Mouse (Mus musculus) MEL (cell line): ENCODE results near the gene Gm9999. TPM values are rescaled to one million over a fixed set of nuclear protein-coding genes. Genes with fewer than 3 reads are reported as not detected.

ENCODE experiments used
- DNase-seq: peaks from one replicate; pipeline ENCODE4 v3.0.0; 2011; ENCODE audit warnings: low read depth, low spot score
- H3K27ac ChIP-seq: 2 replicates; pipeline ENCODE4 v1.5.1; 2012; ENCODE audit warnings: low read depth, mild to moderate bottlenecking, control low read depth, low read length, moderate library complexity; ENCODE audit not compliant: control insufficient read depth
- H3K27me3 ChIP-seq, 2 experiments: fragments of 150-350 bp in 1 of 2; sonication (generic) in 1 of 2; 2 replicates each; pipeline ENCODE4 v1.6.1; 2012; ENCODE audit warnings: low read length in 2 of 2, mild to moderate bottlenecking in 2 of 2, improper control_type of control experiment in 1 of 2, moderate library complexity in 1 of 2; ENCODE audit not compliant: insufficient read depth in 2 of 2, control insufficient read depth in 1 of 2
- H3K36me3 ChIP-seq, 2 experiments: 2 replicates each; pipeline ENCODE4 v1.6.1; 2012 to 2014; ENCODE audit warnings: low read length in 2 of 2, improper control_type of control experiment in 1 of 2, inconsistent platforms in 1 of 2, mild to moderate bottlenecking in 1 of 2; ENCODE audit not compliant: insufficient read depth in 2 of 2, control insufficient read depth in 1 of 2
- H3K4me1 ChIP-seq, 2 experiments: fragments of 150-350 bp in 1 of 2; sonication (generic) in 1 of 2; 2 replicates each; pipeline ENCODE4 v1.6.1; 2012; ENCODE audit warnings: low read length in 2 of 2, improper control_type of control experiment in 1 of 2, mild to moderate bottlenecking in 1 of 2; ENCODE audit not compliant: insufficient read depth in 2 of 2, control insufficient read depth in 1 of 2
- H3K4me3 ChIP-seq, 2 experiments: fragments of 150-350 bp in 1 of 2; sonication (generic) in 1 of 2; 2 replicates each; pipeline ENCODE4 v1.5.1; 2012; ENCODE audit warnings: low read depth in 2 of 2, low read length in 2 of 2, mild to moderate bottlenecking in 2 of 2, moderate library complexity in 2 of 2, control low read depth in 1 of 2, improper control_type of control experiment in 1 of 2; ENCODE audit not compliant: control insufficient read depth in 1 of 2, insufficient read depth in 1 of 2
- H3K79me2 ChIP-seq: 2 replicates; pipeline ENCODE4 v1.6.1; 2012; ENCODE audit warnings: mild to moderate bottlenecking, low read length, moderate library complexity; ENCODE audit not compliant: control insufficient read depth, poor library complexity, insufficient read depth
- H3K9ac ChIP-seq: 2 replicates; pipeline ENCODE4 v1.6.1; 2012; ENCODE audit warnings: low read depth, mild to moderate bottlenecking, control low read depth, low read length, moderate library complexity; ENCODE audit not compliant: control insufficient read depth, poor library complexity, severe bottlenecking
- H3K9me3 ChIP-seq: fragments of 150-350 bp; sonication (generic); replicated peaks from 2 replicates; pipeline ENCODE4 v1.6.1; 2012; ENCODE audit warnings: mild to moderate bottlenecking, low read length, improper control_type of control experiment, moderate library complexity; ENCODE audit not compliant: insufficient read depth
- BHLHE40 ChIP-seq: IDR thresholded peaks from 2 replicates; pipeline ENCODE4 v1.6.1; 2012; ENCODE audit warnings: low read depth, mild to moderate bottlenecking, inconsistent platforms, low read length, improper control_type of control experiment, borderline replicate concordance
- CHD1 ChIP-seq: IDR thresholded peaks from 2 replicates; pipeline ENCODE4 v1.6.1; 2012; ENCODE audit warnings: low read depth, mild to moderate bottlenecking, inconsistent platforms, low read length, improper control_type of control experiment
- ELF1 ChIP-seq: IDR thresholded peaks from 2 replicates; pipeline ENCODE4 v1.6.1; 2014; ENCODE audit warnings: low read depth, mild to moderate bottlenecking, inconsistent platforms, low read length, improper control_type of control experiment, moderate library complexity
- GABPA ChIP-seq: IDR thresholded peaks from 2 replicates; pipeline ENCODE4 v1.6.1; 2012; ENCODE audit warnings: low read depth, mild to moderate bottlenecking, inconsistent platforms, low read length, improper control_type of control experiment, moderate library complexity
- GATA1 ChIP-seq: IDR thresholded peaks from 2 replicates; pipeline ENCODE4 v1.6.1; 2011; ENCODE audit warnings: low read depth, low read length, improper control_type of control experiment
- KAT2A ChIP-seq: conservative IDR thresholded peaks from 2 replicates; pipeline ENCODE4 v1.6.1; 2012; ENCODE audit warnings: low read depth, low read length, improper control_type of control experiment, inconsistent platforms
- MAFK ChIP-seq: IDR thresholded peaks from 2 replicates; pipeline ENCODE4 v1.6.1; 2011; ENCODE audit warnings: low read depth, mild to moderate bottlenecking, low read length, improper control_type of control experiment, borderline replicate concordance
- MXI1 ChIP-seq: IDR thresholded peaks from 2 replicates; pipeline ENCODE4 v1.6.1; 2011; ENCODE audit warnings: mild to moderate bottlenecking, low read depth, low read length, improper control_type of control experiment
- MYB ChIP-seq: IDR thresholded peaks from 2 replicates; pipeline ENCODE4 v1.6.1; 2011; ENCODE audit warnings: mild to moderate bottlenecking, low read depth, low read length, improper control_type of control experiment
- NRF1 ChIP-seq: IDR thresholded peaks from 2 replicates; pipeline ENCODE4 v1.6.1; 2014; ENCODE audit warnings: low read depth, mild to moderate bottlenecking, inconsistent platforms, low read length, improper control_type of control experiment, moderate library complexity; ENCODE audit not compliant: poor library complexity, insufficient read depth, severe bottlenecking
- RAD21 ChIP-seq: IDR thresholded peaks from 2 replicates; pipeline ENCODE4 v1.6.1; 2011; ENCODE audit warnings: mild to moderate bottlenecking, low read depth, low read length, improper control_type of control experiment
- TCF12 ChIP-seq: IDR thresholded peaks from 2 replicates; pipeline ENCODE4 v1.6.1; 2014; ENCODE audit warnings: low read depth, mild to moderate bottlenecking, inconsistent platforms, low read length, improper control_type of control experiment, moderate library complexity
- UBTF ChIP-seq: IDR thresholded peaks from 2 replicates; pipeline ENCODE4 v1.6.1; 2012; ENCODE audit warnings: low read depth, mild to moderate bottlenecking, inconsistent platforms, low read length, improper control_type of control experiment, moderate library complexity, borderline replicate concordance; ENCODE audit not compliant: insufficient read depth
- USF2 ChIP-seq, 2 experiments: IDR thresholded peaks; 2 replicates each; pipeline ENCODE4 v1.6.1; 2011 to 2012; ENCODE audit warnings: improper control_type of control experiment in 2 of 2, low read length in 2 of 2, borderline replicate concordance in 1 of 2, inconsistent platforms in 1 of 2, low read depth in 1 of 2, mild to moderate bottlenecking in 1 of 2; ENCODE audit not compliant: insufficient read depth in 1 of 2
- ZC3H11A ChIP-seq: IDR thresholded peaks from 2 replicates; pipeline ENCODE4 v1.6.1; 2012; ENCODE audit warnings: low read depth, mild to moderate bottlenecking, inconsistent platforms, low read length, improper control_type of control experiment
- ZNF384 ChIP-seq: IDR thresholded peaks from 2 replicates; pipeline ENCODE4 v1.6.1; 2012; ENCODE audit warnings: low read depth, mild to moderate bottlenecking, inconsistent platforms, low read length, improper control_type of control experiment
- polyA plus RNA-seq, 2 experiments: library from polyadenylated mRNA; stranded (reverse) in 1 of 2; unstranded in 1 of 2; fragments of >175 nt in 1 of 2; fragments of >200 nt in 1 of 2; gene quantifications; 2 replicates each; pipeline versions ENCODE4 v1.2.1 to v1.2.4; 2012; ENCODE audit warnings: low replicate concordance in 2 of 2, low read depth in 1 of 2; ENCODE audit not compliant: insufficient read length in 2 of 2, insufficient read depth in 1 of 2, missing spikeins in 1 of 2
- total RNA-seq: library from RNA; depleted of rRNA; stranded (reverse); fragments of 300-350 nt; gene quantifications from 2 replicates; pipeline ENCODE4 v1.2.3, GENCODE M21; 2012

Gene Gm9999
- total and polyA plus RNA-seq, 3 experiments: not detected

DNA sequence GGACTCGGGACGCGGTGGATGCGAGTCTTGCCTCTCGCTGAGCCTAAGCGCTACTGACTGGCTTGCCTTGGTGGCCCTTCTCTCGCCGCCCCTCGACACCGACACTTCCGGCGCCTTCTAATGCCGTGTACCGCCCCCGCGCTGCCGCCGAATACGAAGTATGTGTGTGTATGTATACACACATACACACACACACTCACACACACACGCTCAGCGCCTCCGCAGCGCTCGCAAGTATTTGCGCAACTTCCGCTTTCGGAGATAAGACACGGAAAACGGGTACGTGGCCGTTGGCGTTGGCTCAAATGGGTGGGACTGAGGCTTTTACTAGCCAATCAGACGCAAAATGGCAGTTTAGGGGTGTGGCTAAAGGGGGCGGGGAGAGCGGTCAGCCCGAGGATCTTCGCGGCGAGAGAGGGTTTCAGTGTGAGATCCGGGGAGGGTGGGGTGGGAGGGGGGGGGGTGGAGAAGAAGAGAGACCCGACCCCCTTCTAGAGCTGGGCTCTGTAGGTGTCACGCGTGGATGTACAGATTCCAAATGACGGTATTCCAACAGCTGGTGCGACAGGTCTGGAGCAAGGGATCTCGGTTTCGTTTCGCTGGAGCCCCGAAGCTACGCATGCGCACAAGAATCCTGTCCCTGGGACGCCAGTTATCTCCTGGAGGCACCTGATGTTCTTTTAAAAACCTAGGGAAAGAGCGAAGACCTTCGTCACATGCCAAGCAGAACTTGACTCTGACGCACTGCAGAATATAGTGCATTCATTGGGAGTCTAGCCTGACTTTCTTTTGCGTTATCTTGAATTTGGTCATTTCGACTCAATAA lies 25.0 kb downstream of the Gm9999 start, which contains the start of gene Spty2d1 (continued):
- TF ChIP-seq GABPA: peak; percentile 45; the same call in 1 of the 2 replicates
- no peak for TF ChIP-seq RAD21
- TF ChIP-seq USF2 (IDR thresholded peaks at IDR 0.05; ENCODE audit: borderline replicate concordance in 1 of 2, insufficient read depth in 1 of 2, low read depth in 1 of 2, low read length in 2 of 2): no peak
- no peak for TF ChIP-seq ZNF384
- TF ChIP-seq KAT2A: no peak; the same call in 1 of the 2 replicates
- TF ChIP-seq BHLHE40: peak; percentile 63; the same call in 1 of the 2 replicates
- TF ChIP-seq UBTF: no peak
- no peak; the same call in 1 of the 2 replicates for TF ChIP-seq MAFK
- TF ChIP-seq ZC3H11A: no peak; the same call in none of the 2 replicates
- TF ChIP-seq GATA1: peak; percentile 93
- peak; percentile 92 for TF ChIP-seq MYB
- TF ChIP-seq TCF12: peak; percentile 75

DNA sequence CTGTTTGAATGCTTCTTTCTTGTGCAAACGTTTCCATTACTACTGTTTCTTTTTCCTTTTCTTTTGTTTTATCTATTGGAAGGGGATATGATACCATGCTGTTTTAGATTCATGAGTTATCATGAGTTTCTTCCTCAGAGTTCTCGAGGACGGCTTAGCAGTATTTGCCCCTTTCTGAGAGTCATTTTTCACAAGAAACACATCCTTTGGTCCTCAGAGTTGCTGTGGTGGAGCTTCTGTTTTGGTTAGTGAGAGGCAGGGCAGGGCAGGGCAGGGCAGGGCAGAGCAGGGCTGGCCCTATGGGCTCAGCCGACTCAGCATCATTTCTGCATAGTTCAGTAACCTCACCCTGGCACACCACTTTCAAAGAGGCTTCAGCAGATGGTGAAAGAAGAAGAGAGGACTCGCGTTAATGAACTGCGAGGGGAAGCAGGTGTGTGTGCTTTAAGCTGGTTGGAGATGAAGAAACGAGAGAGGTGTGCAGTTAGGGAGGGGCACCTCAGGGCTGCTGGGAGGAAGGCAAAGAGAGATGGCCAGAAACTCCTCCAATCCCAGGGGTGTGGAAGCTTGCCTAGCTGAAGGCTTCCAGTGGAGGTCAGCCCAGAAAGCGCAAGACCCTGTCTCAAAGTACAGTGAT lies 29.9 kb downstream of the Gm9999 start:
- H3K79me2 ChIP-seq: no peaks in the 10 kb centered on the region; the same call in 1 of the 2 replicates
- H3K9ac ChIP-seq: no peak overlapping the region
- no peaks in the 10 kb centered on the region for H3K9me3 ChIP-seq
- no peak overlapping the region for H3K4me3 ChIP-seq
- H3K27me3 ChIP-seq: no peaks in the 10 kb centered on the region
- DNase-seq: no peak
- no peak overlapping the region for H3K27ac ChIP-seq
- peaks cover 0 to 15% of the 10 kb centered on the region in 2 experiments; a peak in 2 of 4 replicates for H3K36me3 ChIP-seq
- TF ChIP-seq GATA1 (no peak), CHD1 (no peak), USF2 (IDR thresholded peaks at IDR 0.05; ENCODE audit: borderline replicate concordance in 1 of 2, insufficient read depth in 1 of 2, low read depth in 1 of 2, low read length in 2 of 2) (no peak), GABPA (no peak), MXI1 (no peak), NRF1 (no peak), ELF1 (no peak), ZC3H11A (no peak)
- H3K4me1 ChIP-seq: peaks cover 9 to 16% of the 10 kb centered on the region in 2 experiments
